Mouse (Mus musculus) midbrain, postnatal 0 days (tissue): Measurements from ENCODE around the gene Dctn1. TPM values are rescaled to one million over a fixed set of nuclear protein-coding genes. Genes with fewer than 3 reads are reported as not detected.
A peak's percentile ranks its signal among the peaks of the same experiment; 100 is the strongest.
"Not testable (repeated sequence)": the region's sequence is repeated elsewhere in the genome, so short reads cannot be mapped to it uniquely, and the experiment has no call there.

ENCODE experiments used
- ATAC-seq: fragments of 200-750 bp; cut with Nextera tagmentation; 2 replicates; pipeline ENCODE4 v1.8.0; 2017; ENCODE audit warnings: moderate number of reproducible peaks, mild to moderate bottlenecking, moderate TSS enrichment, moderate library complexity; ENCODE audit not compliant: low FRiP score
- DNase-seq: peaks from one replicate; pipeline ENCODE4 v3.0.0-alpha.2; 2015; ENCODE audit warnings: low spot score
- H3K27ac ChIP-seq: fragments of 300-500 bp; sonication (generic); 2 replicates; pipeline ENCODE4 v1.5.1; 2014; ENCODE audit warnings: low read depth, mild to moderate bottlenecking, low read length, mixed read lengths
- H3K27me3 ChIP-seq: fragments of 300-500 bp; sonication (generic); 2 replicates; pipeline ENCODE4 v1.6.1; 2014; ENCODE audit warnings: low read length, control low read depth, mixed read lengths; ENCODE audit not compliant: insufficient read depth
- H3K36me3 ChIP-seq: fragments of 300-500 bp; sonication (generic); 2 replicates; pipeline ENCODE4 v1.6.1; 2014; ENCODE audit warnings: low read length, control low read depth, mixed read lengths; ENCODE audit not compliant: insufficient read depth
- H3K4me1 ChIP-seq: fragments of 300-500 bp; sonication (generic); 2 replicates; pipeline ENCODE4 v1.6.1; 2014; ENCODE audit warnings: mild to moderate bottlenecking, control low read depth, antibody characterized with exemption, low read length, mixed read lengths; ENCODE audit not compliant: insufficient read depth
- H3K4me2 ChIP-seq: fragments of 300-500 bp; sonication (generic); 2 replicates; pipeline ENCODE4 v1.6.1; 2014; ENCODE audit warnings: low read depth, mild to moderate bottlenecking, low read length, mixed read lengths; ENCODE audit not compliant: poor library complexity, severe bottlenecking
- H3K4me3 ChIP-seq: fragments of 300-500 bp; sonication (generic); 2 replicates; pipeline ENCODE4 v1.5.1; 2014; ENCODE audit warnings: low read depth, mild to moderate bottlenecking, low read length, moderate library complexity
- H3K9ac ChIP-seq: fragments of 300-500 bp; sonication (generic); replicated peaks from 2 replicates; pipeline ENCODE4 v1.6.1; 2014; ENCODE audit warnings: mild to moderate bottlenecking, low read length, moderate library complexity, mixed read lengths; ENCODE audit not compliant: poor library complexity, severe bottlenecking
- H3K9me3 ChIP-seq: fragments of 300-500 bp; sonication (generic); 2 replicates; pipeline ENCODE4 v1.6.1; 2016; ENCODE audit warnings: low read length, control low read depth
- CTCF ChIP-seq: IDR thresholded peaks from 2 replicates; pipeline ENCODE4 v1.5.1; 2016; ENCODE audit warnings: antibody characterized with exemption, mild to moderate bottlenecking
- WGBS: fragments of 180-500 bp; shearing (Covaris S2); extraction: QIAGEN DNeasy Blood & Tissue Kit; methylation state at CpG from one replicate; pipeline ENCODE4 v1.1.7; 2014; 5-methylcytosine and 5-hydroxymethylcytosine counted together
- polyA plus RNA-seq: library from polyadenylated mRNA; unstranded; fragments of >200 nt; fragmentation: Nextera tagmentation; extraction: Ambion mirVana; gene quantifications from 2 replicates; pipeline ENCODE4 v1.2.1, GENCODE M21; 2015
- total RNA-seq: library from RNA; depleted of rRNA; stranded (reverse); fragments of >200 nt; gene quantifications from 2 replicates; pipeline ENCODE4 v1.2.3, GENCODE M21; 2014

Dctn1 gene
- total and polyA plus RNA-seq, 2 experiments from 2014 or later: 126 to 166 TPM

DNA sequence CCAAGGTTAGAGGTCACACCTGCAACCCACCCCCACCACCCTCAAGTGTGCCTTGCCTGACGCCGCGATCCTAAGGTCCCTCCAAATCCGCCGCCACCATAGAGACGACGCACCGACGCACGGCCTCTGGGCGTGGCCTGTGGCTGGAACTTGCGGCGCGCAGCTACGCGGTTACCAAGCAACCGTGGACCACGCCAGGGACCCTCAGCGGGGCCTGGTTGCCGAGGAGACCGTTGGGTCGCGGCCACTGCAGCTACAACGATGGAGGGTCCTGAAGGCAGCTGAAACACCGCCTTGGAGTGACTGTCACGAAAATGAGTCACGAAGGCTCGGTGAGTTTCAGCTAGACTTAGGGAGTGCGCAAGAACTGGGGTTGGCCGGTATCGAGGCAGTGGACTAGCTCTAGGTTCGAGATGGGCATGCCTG lies 9.4 kb upstream of the Dctn1 start, which contains the start of the genes Wdr54 and 1700003E16Rik:
Gene Wdr54 (minus strand): TSS at position 139 of the 426 bp plus-strand sequence.
Gene 1700003E16Rik (plus strand): TSS at position 146 of the 426 bp plus-strand sequence.
- H3K9me3 ChIP-seq: no peaks in the 10 kb centered on the region
- ATAC-seq (peak; percentile 89), DNase-seq (peak; percentile 92)
- peak within 1 kb of the TSS; percentile 83 for H3K4me2 ChIP-seq
- H3K9ac ChIP-seq: peak within 1 kb of the TSS; percentile 63
- peaks cover 11% of the 10 kb centered on the region for H3K27me3 ChIP-seq
- H3K36me3 ChIP-seq: 0 out of 2 replicates have a peak, but pooled peaks cover 11% of the 10 kb centered on the region
- no peak for TF ChIP-seq CTCF
- peak within 1 kb of the TSS; percentile 14; the same call in 1 of the 2 replicates for H3K27ac ChIP-seq
- WGBS: under 1% methylated on average over 32 of the region's 32 CpGs
- H3K4me3 ChIP-seq: peak within 1 kb of the TSS; percentile 53
- H3K4me1 ChIP-seq: peaks cover 9% of the 10 kb centered on the region; the same call in 1 of the 2 replicates

DNA sequence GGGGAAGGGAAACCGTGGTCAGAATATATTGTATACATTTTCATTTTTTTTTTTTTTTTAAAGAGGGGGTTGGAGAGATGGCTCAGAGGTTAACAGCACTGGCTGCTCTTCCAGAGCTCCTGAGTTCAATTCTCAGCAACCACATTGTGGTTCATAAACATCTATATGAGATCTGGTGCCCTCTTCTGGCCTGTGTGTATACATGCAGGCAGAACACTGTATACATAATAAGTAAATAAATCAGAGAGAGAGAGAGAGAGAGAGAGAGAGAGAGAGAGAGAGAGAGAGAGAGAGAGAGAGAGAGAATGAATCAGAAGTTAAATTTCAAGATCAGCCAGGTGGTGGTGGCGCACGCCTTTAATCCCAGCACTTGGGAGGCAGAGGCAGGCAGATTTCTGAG lies 6.3 kb upstream of the Dctn1 start:
- peak; percentile 75 for TF ChIP-seq CTCF
- H3K9ac ChIP-seq, H3K36me3 ChIP-seq, ATAC-seq, H3K9me3 ChIP-seq, H3K27ac ChIP-seq, H3K4me2 ChIP-seq, H3K4me1 ChIP-seq, H3K4me3 ChIP-seq: not testable (repeated sequence)
- DNase-seq: peak; percentile 85
- peaks cover 25% of the 10 kb centered on the region for H3K27me3 ChIP-seq
- 38% methylated on average over 3 of the region's 3 CpGs for WGBS

DNA sequence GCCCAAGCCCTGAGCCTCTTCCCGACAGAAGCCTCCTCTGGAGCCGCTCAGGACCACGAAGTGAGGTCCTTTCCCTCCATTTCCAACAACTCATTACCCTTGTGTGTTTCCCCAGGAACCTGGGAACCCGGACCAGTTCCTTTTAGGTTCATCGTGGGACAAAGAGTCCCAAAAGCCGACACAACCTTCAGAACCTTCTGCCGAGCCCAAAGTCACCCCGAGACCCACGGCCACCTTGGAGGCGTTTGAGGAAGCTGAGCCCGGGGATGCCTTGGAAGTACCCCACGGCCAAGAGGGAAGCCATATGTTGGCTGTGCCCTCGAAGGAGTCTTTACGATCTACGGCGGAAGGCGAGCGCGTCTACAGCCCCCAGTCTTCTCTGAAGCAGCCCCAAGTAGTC lies 4.3 kb upstream of the Dctn1 start:
- ATAC-seq (no peak), DNase-seq (no peak)
- WGBS: 13% methylated on average over 19 of the region's 19 CpGs
- no peak for TF ChIP-seq CTCF
- H3K27ac ChIP-seq: no peak overlapping the region
- no peak overlapping the region for H3K9ac ChIP-seq
- peaks cover 25% of the 10 kb centered on the region for H3K27me3 ChIP-seq
- H3K4me2 ChIP-seq: no peak overlapping the region
- no peaks in the 10 kb centered on the region for H3K4me1 ChIP-seq
- no peaks in the 10 kb centered on the region for H3K36me3 ChIP-seq
- H3K9me3 ChIP-seq: no peaks in the 10 kb centered on the region
- no peak overlapping the region; the same call in 1 of the 2 replicates for H3K4me3 ChIP-seq

DNA sequence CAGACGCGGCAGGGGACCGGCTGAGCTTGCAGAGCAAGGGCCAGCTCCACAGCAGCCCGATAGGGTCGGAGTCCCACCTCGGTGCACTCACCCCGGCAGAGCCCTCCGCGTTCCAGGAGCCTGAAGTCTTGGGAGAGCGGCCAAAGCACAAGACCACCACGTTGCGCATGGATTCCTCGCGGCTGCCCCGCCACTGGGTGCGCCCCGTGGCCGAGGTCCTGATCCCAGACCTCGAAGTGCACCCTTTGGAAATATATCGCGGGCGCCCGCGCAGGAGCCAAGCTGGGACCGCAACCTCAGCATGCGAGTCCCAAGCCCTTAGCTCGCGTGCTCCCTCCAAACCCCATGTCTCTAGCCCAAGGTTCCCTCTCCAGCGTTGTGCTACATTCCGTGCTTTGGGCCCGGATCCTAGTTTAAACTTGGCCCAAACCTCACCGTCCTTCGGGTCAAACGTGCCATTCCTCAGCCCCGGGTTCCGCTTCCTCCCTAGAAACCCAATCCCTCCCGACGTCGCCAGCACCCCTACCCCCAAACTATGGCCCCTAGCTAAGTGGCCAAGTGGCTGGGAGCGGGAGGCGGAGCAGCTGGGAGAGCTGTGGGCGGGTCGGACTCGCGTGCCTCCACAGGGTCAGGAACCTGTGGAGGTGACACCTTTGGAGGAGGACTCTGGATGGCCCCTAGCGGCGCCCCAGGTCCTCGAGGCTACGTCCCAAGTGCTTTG lies 3.6 kb upstream of the Dctn1 start:
- 4% methylated on average over 49 of the region's 49 CpGs for WGBS
- Histone ChIP-seq H3K9me3 (no peaks in the 10 kb centered on the region), H3K9ac (no peak overlapping the region), H3K4me2 (peak overlapping the region; percentile 35), H3K4me1 (peaks cover 4% of the 10 kb centered on the region; the same call in 1 of the 2 replicates), H3K27me3 (peaks cover 25% of the 10 kb centered on the region), H3K36me3 (no peaks in the 10 kb centered on the region), H3K27ac (no peak overlapping the region), H3K4me3 (peak overlapping the region; percentile 17; the same call in 1 of the 2 replicates)
- no peak for TF ChIP-seq CTCF
- DNase-seq (no peak), ATAC-seq (no peak)

DNA sequence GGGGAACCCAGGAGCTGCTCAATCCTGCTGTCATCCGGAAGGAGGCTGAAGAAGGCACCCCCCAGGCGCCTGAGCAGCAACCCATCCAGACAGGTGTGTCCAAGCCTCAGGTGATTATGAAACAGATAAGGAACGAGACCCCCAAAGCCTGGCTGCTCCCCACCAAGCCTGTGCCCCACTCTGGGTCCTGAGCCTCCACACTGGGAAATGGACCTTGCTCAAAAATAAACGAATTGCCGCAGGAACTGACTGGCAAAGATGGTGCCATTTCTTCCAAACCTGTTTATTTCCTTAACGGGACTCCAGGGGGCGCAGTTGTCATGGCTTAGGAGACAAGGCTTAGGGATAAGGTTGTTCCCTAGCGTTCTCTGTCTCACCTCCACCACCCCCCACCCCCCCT lies 3.0 kb upstream of the Dctn1 start:
- WGBS: 2% methylated on average over 8 of the region's 8 CpGs

More for the DNA sequence above, 3.0 kb upstream of the Dctn1 start:
- H3K9ac ChIP-seq: no peak overlapping the region
- peaks cover 6% of the 10 kb centered on the region; the same call in 1 of the 2 replicates for H3K4me1 ChIP-seq
- peak overlapping the region; percentile 35; the same call in 1 of the 2 replicates for H3K4me2 ChIP-seq
- peaks cover 25% of the 10 kb centered on the region for H3K27me3 ChIP-seq
- H3K27ac ChIP-seq: no peak overlapping the region
- no peaks in the 10 kb centered on the region for H3K9me3 ChIP-seq
- TF ChIP-seq CTCF: peak; percentile 84
- ATAC-seq: no peak
- peak; percentile 71 for DNase-seq
- H3K4me3 ChIP-seq: no peak overlapping the region
- H3K36me3 ChIP-seq: no peaks in the 10 kb centered on the region
